ENCODE assay signal across 17 mouse cellular contexts in genomic region chr10:81588739-81589138, GRCm38 (mm10).
"Had no signal": no experiment of that assay in that cellular context is flagged by ENCODE, and none has a peak within 500 bp of the region (broad histone marks: within the 10 kb centered on the region; RNA-seq: fewer than 3 reads in every experiment).

No protein-coding gene starts in this region.

- ATAC-seq: hindbrain, postnatal 0 days; intestine, embryonic 16.5 days; liver, embryonic 12.5 days had no signal

- DNase-seq: gastrocnemius, adult 2 months; gastrocnemius, postnatal 10 days; gastrocnemius, postnatal 25 days; heart, adult 2 months; heart, postnatal 10 days; heart, postnatal 4 days; kidney, adult 11 months; kidney, adult 2 months; kidney, adult 9 months; kidney, postnatal 14 days; kidney, postnatal 36 days; layer of hippocampus, adult 9-11 months; layer of hippocampus, postnatal 36 days; left cerebral cortex, postnatal 4 days had no signal
